Mouse (Mus musculus) heart, embryonic 14.5 days (tissue): ENCODE data around the gene Dglucy. TPM values are rescaled to one million over a fixed set of nuclear protein-coding genes. Genes with fewer than 3 reads are reported as not detected.
A peak's percentile ranks its signal among the peaks of the same experiment; 100 is the strongest.
"Not testable (repeated sequence)": the region's sequence is repeated elsewhere in the genome, so short reads cannot be mapped to it uniquely, and the experiment has no call there.

Experiments used
- ATAC-seq: fragments of 200-750 bp; cut with Nextera tagmentation; 2 replicates; pipeline ENCODE4 v1.8.0; 2017; ENCODE audit warnings: low read depth, moderate TSS enrichment; ENCODE audit not compliant: insufficient number of reproducible peaks, insufficient read depth, low FRiP score
- H3K27ac ChIP-seq, 2 experiments: fragments of 200-500 bp in 1 of 2; fragments of 300-500 bp in 1 of 2; sonication (generic) in 1 of 2; replicated peaks in 1 of 2; 2 replicates each; pipeline ENCODE4 v1.5.1; 2012 to 2014; ENCODE audit warnings: low read depth in 2 of 2, low read length in 2 of 2, control low read depth in 1 of 2, mild to moderate bottlenecking in 1 of 2, mixed read lengths in 1 of 2; ENCODE audit not compliant: control insufficient read depth in 1 of 2, insufficient read depth in 1 of 2
- H3K27me3 ChIP-seq: fragments of 300-500 bp; sonication (generic); 2 replicates; pipeline ENCODE4 v1.6.1; 2014; ENCODE audit warnings: mild to moderate bottlenecking, low read length, control low read depth; ENCODE audit not compliant: control insufficient read depth, insufficient read depth
- H3K36me3 ChIP-seq: fragments of 300-500 bp; sonication (generic); 2 replicates; pipeline ENCODE4 v1.6.1; 2014; ENCODE audit warnings: mild to moderate bottlenecking, control low read depth, low read length, mixed read lengths; ENCODE audit not compliant: control insufficient read depth, insufficient read depth
- H3K4me1 ChIP-seq, 2 experiments: fragments of 200-500 bp in 1 of 2; fragments of 300-500 bp in 1 of 2; sonication (generic) in 1 of 2; 2 replicates each; pipeline ENCODE4 v1.6.1; 2012 to 2014; ENCODE audit warnings: low read length in 2 of 2, control low read depth in 1 of 2, mixed read lengths in 1 of 2; ENCODE audit not compliant: control insufficient read depth in 2 of 2, insufficient read depth in 2 of 2
- H3K4me2 ChIP-seq: fragments of 300-500 bp; sonication (generic); 2 replicates; pipeline ENCODE4 v1.6.1; 2014; ENCODE audit warnings: mild to moderate bottlenecking, low read length
- H3K4me3 ChIP-seq, 2 experiments: fragments of 200-500 bp in 1 of 2; fragments of 300-500 bp in 1 of 2; sonication (generic) in 1 of 2; 2 replicates each; pipeline ENCODE4 v1.5.1; 2012 to 2014; ENCODE audit warnings: low read length in 2 of 2, mild to moderate bottlenecking in 2 of 2, control low read depth in 1 of 2, low read depth in 1 of 2, moderate library complexity in 1 of 2; ENCODE audit not compliant: control insufficient read depth in 1 of 2, insufficient read depth in 1 of 2
- H3K9ac ChIP-seq: fragments of 300-500 bp; sonication (generic); 2 replicates; pipeline ENCODE4 v1.6.1; 2014; ENCODE audit warnings: mild to moderate bottlenecking, low read length
- H3K9me3 ChIP-seq: fragments of 300-500 bp; sonication (generic); 2 replicates; pipeline ENCODE4 v1.6.1; 2016; ENCODE audit warnings: low read length, control low read depth; ENCODE audit not compliant: control insufficient read depth
- WGBS: fragments of 180-500 bp; shearing (Covaris S2); extraction: QIAGEN DNeasy Blood & Tissue Kit; methylation state at CpG from one replicate; pipeline ENCODE4 v1.1.7; 2014; 5-methylcytosine and 5-hydroxymethylcytosine counted together
- polyA plus RNA-seq: library from polyadenylated mRNA; unstranded; fragments of >200 nt; fragmentation: Nextera tagmentation; extraction: Ambion mirVana; gene quantifications from 2 replicates; pipeline ENCODE4 v1.2.1, GENCODE M21; 2014

Dglucy gene
- polyA plus RNA-seq, 1 experiment from 2014 or later: 4.8 TPM

DNA sequence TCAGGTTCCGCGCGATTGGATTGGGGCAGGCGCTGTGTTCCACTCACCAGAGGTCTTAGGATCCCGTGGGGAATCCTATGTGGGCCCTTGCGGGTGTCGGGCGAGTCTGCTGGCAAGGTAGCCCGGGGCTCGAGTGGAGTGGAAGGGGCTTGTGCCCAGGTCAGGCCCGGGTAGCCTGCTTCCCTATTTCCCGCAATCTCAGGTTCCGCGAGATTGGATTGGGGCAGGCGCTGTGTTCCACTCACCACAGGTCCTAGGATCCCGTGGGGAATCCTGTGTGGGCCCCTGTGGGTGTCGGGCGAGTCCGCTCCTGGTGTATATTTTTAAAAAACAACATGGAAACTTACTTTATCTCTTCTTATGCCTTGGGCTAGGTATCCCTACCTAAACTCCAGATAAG is 24.5 kb downstream of the Dglucy start:
- WGBS: 89% methylated on average over 19 of the region's 19 CpGs
- not testable (repeated sequence) for H3K9me3 ChIP-seq, H3K4me2 ChIP-seq, H3K36me3 ChIP-seq, H3K4me3 ChIP-seq, H3K27ac ChIP-seq, H3K27me3 ChIP-seq, H3K9ac ChIP-seq, ATAC-seq, H3K4me1 ChIP-seq

DNA sequence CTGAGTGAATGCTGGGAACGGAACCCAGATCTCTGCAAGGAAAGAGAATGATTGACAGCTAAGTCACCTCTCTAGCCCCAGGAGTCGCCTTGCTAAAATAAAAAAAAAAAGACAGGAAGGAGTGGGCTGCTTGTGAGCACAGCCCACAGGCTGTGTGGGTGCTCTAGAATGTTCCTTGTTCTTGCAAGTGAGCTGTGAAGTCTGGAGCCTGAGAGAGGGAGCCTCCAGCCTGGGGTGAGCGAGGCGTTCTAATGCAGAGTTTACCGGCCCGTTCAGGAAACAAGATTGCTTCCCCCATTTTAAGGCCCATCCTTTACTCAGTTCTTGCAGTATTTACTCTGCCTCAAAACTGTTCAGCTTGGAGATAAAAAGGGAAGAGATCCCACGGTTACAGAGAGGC is 28.4 kb downstream of the Dglucy start:
- Histone ChIP-seq H3K9me3 (no peaks in the 10 kb centered on the region), H3K27ac (no peak overlapping the region), H3K4me3 (no peak overlapping the region), H3K36me3 (no peaks in the 10 kb centered on the region), H3K9ac (no peak overlapping the region), H3K4me1 (no peaks in the 10 kb centered on the region), H3K4me2 (no peak overlapping the region), H3K27me3 (no peaks in the 10 kb centered on the region)
- WGBS: 63% methylated on average over 7 of the region's 7 CpGs
- no peak for ATAC-seq

- no peak for ATAC-seq
- H3K27ac ChIP-seq: no peak overlapping the region
- no peaks in the 10 kb centered on the region for H3K27me3 ChIP-seq
- no peaks in the 10 kb centered on the region for H3K4me1 ChIP-seq
- H3K36me3 ChIP-seq: no peaks in the 10 kb centered on the region
- no peak overlapping the region for H3K4me2 ChIP-seq
- WGBS: 58% methylated on average over 13 of the region's 13 CpGs
- no peak overlapping the region for H3K9ac ChIP-seq
- H3K4me3 ChIP-seq: no peak overlapping the region
- H3K9me3 ChIP-seq: no peaks in the 10 kb centered on the region
Observed at GRCm38 (mm10) chr12:100808609-100809280, 29.9 kb downstream of the Dglucy start.

DNA sequence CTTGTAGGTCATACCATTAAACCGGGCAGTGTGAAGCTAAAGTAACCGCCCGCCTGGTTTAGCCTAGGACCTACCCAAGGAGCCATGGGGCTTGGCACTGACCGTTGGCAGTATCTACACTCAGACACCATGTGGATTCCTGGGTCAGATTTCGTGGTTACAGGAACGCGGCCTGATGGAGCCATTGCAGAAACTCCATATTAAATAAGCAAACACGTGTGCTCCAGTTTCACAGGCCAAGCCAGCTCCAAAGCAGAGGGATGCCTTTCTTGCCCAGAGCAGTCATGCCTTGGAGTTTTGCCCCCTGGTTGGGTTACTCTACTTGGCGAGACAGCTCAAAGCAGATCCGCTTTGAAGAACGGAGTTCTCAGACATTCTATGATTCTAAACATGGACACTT is 31.7 kb downstream of the Dglucy start:
- Histone ChIP-seq H3K4me2 (no peak overlapping the region), H3K27ac (no peak overlapping the region), H3K4me1 (no peaks in the 10 kb centered on the region), H3K9me3 (no peaks in the 10 kb centered on the region), H3K27me3 (no peaks in the 10 kb centered on the region), H3K9ac (no peak overlapping the region), H3K4me3 (no peak overlapping the region), H3K36me3 (no peaks in the 10 kb centered on the region)
- no peak for ATAC-seq
- 85% methylated on average over 11 of the region's 11 CpGs for WGBS

- Histone ChIP-seq H3K36me3 (no peaks in the 10 kb centered on the region), H3K27ac (no peak overlapping the region), H3K27me3 (no peaks in the 10 kb centered on the region), H3K9me3 (no peaks in the 10 kb centered on the region), H3K4me2 (no peak overlapping the region), H3K4me1 (no peaks in the 10 kb centered on the region), H3K4me3 (no peak overlapping the region), H3K9ac (no peak overlapping the region)
- 89% methylated on average over 2 of the region's 2 CpGs for WGBS
- no peak for ATAC-seq
Observed at GRCm38 (mm10) chr12:100813901-100814300, 35.0 kb downstream of the Dglucy start.

DNA sequence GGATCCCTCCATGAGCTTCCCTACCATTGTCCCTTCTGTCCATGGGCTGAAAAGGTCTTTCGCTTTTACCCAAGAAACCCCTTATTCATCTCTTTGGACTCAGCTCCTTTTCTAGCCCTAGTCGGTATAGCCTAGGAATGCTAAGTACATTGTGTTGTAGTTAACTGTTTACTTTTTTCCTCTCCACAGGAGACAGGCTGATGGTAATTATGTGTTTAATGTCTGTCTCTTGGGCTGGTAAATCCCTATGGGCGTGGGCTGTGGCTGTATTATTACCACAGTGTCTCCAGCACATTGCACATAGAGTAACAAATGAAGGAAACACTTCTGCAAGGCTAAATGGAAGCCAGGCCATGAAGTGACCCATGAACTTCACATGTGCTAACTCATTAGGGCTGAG is 35.8 kb downstream of the Dglucy start:
- 80% methylated on average over 3 of the region's 3 CpGs for WGBS
- ATAC-seq: no peak

GRCm38 (mm10) chr12:100816906-100817305 is 38.0 kb downstream of the Dglucy start:
- no peak for ATAC-seq
- no peak overlapping the region for H3K4me3 ChIP-seq
- H3K9me3 ChIP-seq: no peaks in the 10 kb centered on the region
- no peak overlapping the region for H3K9ac ChIP-seq
- no peaks in the 10 kb centered on the region for H3K36me3 ChIP-seq
- no peaks in the 10 kb centered on the region for H3K4me1 ChIP-seq
- H3K27me3 ChIP-seq: no peaks in the 10 kb centered on the region
- H3K27ac ChIP-seq: no peak overlapping the region
- H3K4me2 ChIP-seq: no peak overlapping the region
- 88% methylated on average over 5 of the region's 5 CpGs for WGBS

More for the DNA sequence above, 35.8 kb downstream of the Dglucy start:
- Histone ChIP-seq H3K36me3 (no peaks in the 10 kb centered on the region), H3K4me2 (no peak overlapping the region), H3K4me3 (no peak overlapping the region), H3K27ac (no peak overlapping the region), H3K4me1 (no peaks in the 10 kb centered on the region), H3K9ac (no peak overlapping the region), H3K27me3 (no peaks in the 10 kb centered on the region), H3K9me3 (no peaks in the 10 kb centered on the region)

- Histone ChIP-seq H3K4me3 (no peak overlapping the region), H3K4me2 (no peak overlapping the region), H3K9ac (no peak overlapping the region), H3K4me1 (no peaks in the 10 kb centered on the region), H3K36me3 (no peaks in the 10 kb centered on the region), H3K9me3 (no peaks in the 10 kb centered on the region), H3K27me3 (no peaks in the 10 kb centered on the region), H3K27ac (no peak overlapping the region)
- peak; percentile 66 for ATAC-seq
Observed at GRCm38 (mm10) chr12:100819965-100820364, 41.1 kb downstream of the Dglucy start.
